ENCODE assay signal across 8 mouse cellular contexts in genomic region chr14:61686101-61686691, GRCm38 (mm10).
DNase-seq lines count a peak whose midpoint lies in the region; ATAC-seq and TF ChIP-seq lines count a peak whose summit lies in the region.

No protein-coding gene starts in this region.

- DNase-seq in cerebellum, adult 2 months, result peak; percentile 11 to 23
- DNase-seq in cerebellum, postnatal 14 days, result no peak
- peak; percentile 61 for DNase-seq in adrenal gland, postnatal 10 days
- peak; percentile 47 to 60 for DNase-seq in natural killer cell, adult 2 months (ENCODE audit: low spot score in 2 of 2)
- no peak for DNase-seq in urinary bladder, adult 2 months (ENCODE audit: low spot score)
- no peak for DNase-seq in ovary, postnatal 10 days (ENCODE audit: low spot score)

- no peak overlapping the region for H3K9ac ChIP-seq in heart, embryonic 15.5 days
- peak overlapping the region; percentile 44 for H3K9ac ChIP-seq in limb, embryonic 12.5 days (replicated peaks)

- TF ChIP-seq POLR2A in cerebellum, adult 2 months (IDR thresholded peaks at IDR 0.05; ENCODE audit: borderline replicate concordance, insufficient read depth, low read length), result no peak

- no peak for TF ChIP-seq CTCF in cerebellum, adult 2 months (IDR thresholded peaks at IDR 0.05; ENCODE audit: borderline replicate concordance, insufficient read depth, low read depth, low read length)

- H3K4me1 ChIP-seq in cerebellum, adult 2 months (ENCODE audit: control insufficient read depth, insufficient read depth, low read length), result no peaks in the 10 kb centered on the region
- H3K4me1 ChIP-seq in heart, embryonic 15.5 days (replicated peaks), result peaks cover 55% of the 10 kb centered on the region
- H3K4me1 ChIP-seq in limb, embryonic 12.5 days (replicated peaks), result peaks cover 67% of the 10 kb centered on the region

- no peaks in the 10 kb centered on the region for H3K9me3 ChIP-seq in heart, embryonic 15.5 days (replicated peaks)
- no peaks in the 10 kb centered on the region for H3K9me3 ChIP-seq in limb, embryonic 12.5 days

- H3K36me3 ChIP-seq in heart, embryonic 15.5 days, result no peaks in the 10 kb centered on the region
- H3K36me3 ChIP-seq in limb, embryonic 12.5 days, result no peaks in the 10 kb centered on the region

- no peak for ATAC-seq in heart, embryonic 15.5 days (replicated peaks; ENCODE audit: insufficient number of reproducible peaks, insufficient read depth, low FRiP score, low read depth)
- ATAC-seq in limb, embryonic 12.5 days (ENCODE audit: insufficient number of reproducible peaks, insufficient read depth, low FRiP score, low TSS enrichment, low read depth), result no peak

- no peak overlapping the region for H3K4me3 ChIP-seq in cerebellum, adult 2 months (replicated peaks; ENCODE audit: insufficient read depth, low read depth, low read length)
- peak overlapping the region; percentile 47 for H3K4me3 ChIP-seq in heart, embryonic 15.5 days
- H3K4me3 ChIP-seq in limb, embryonic 12.5 days (replicated peaks), result peak overlapping the region; percentile 42

- H3K4me2 ChIP-seq in heart, embryonic 15.5 days, result peak overlapping the region; percentile 79
- H3K4me2 ChIP-seq in limb, embryonic 12.5 days, result peak overlapping the region; percentile 85

- H3K27ac ChIP-seq in cerebellum, adult 2 months (ENCODE audit: insufficient read depth, low read length), result no peak overlapping the region
- H3K27ac ChIP-seq in heart, embryonic 15.5 days, result no peak overlapping the region
- peak overlapping the region; percentile 59 for H3K27ac ChIP-seq in limb, embryonic 12.5 days

- 31% methylated on average over 35 of the region's 35 CpGs for WGBS in cerebellum, adult 2 months
- 6% methylated on average over 35 of the region's 35 CpGs for WGBS in heart, embryonic 15.5 days
- under 1% methylated on average over 30 of the region's 35 CpGs for WGBS in limb, embryonic 12.5 days

- peaks cover 8% of the 10 kb centered on the region; the same call in 1 of the 2 replicates for H3K27me3 ChIP-seq in cerebellum, adult 2 months (ENCODE audit: control insufficient read depth, insufficient read depth, low read length)
- peaks cover 41% of the 10 kb centered on the region for H3K27me3 ChIP-seq in heart, embryonic 15.5 days
- H3K27me3 ChIP-seq in limb, embryonic 12.5 days, result peaks cover 68% of the 10 kb centered on the region

Comparison
In these comparisons a context has a peak if more than half of its experiments do, and no peak if none do; other contexts are left out.
1. DNase-seq: peak in cerebellum, adult 2 months (2 of 2), adrenal gland, postnatal 10 days (single experiment) and natural killer cell, adult 2 months (2 of 2); none in cerebellum, postnatal 14 days (0 of 2), urinary bladder, adult 2 months (single experiment) and ovary, postnatal 10 days (single experiment).